Mouse (Mus musculus) MEL (cell line): ENCODE data around the gene H2-Oa. TPM values are rescaled to one million over a fixed set of nuclear protein-coding genes. Genes with fewer than 3 reads are reported as not detected.

Experiments
- DNase-seq: peaks from one replicate; pipeline ENCODE4 v3.0.0; 2011; ENCODE audit warnings: low read depth, low spot score
- H3K27ac ChIP-seq: 2 replicates; pipeline ENCODE4 v1.5.1; 2012; ENCODE audit warnings: low read depth, mild to moderate bottlenecking, control low read depth, low read length, moderate library complexity; ENCODE audit not compliant: control insufficient read depth
- H3K27me3 ChIP-seq, 2 experiments: fragments of 150-350 bp in 1 of 2; sonication (generic) in 1 of 2; 2 replicates each; pipeline ENCODE4 v1.6.1; 2012; ENCODE audit warnings: low read length in 2 of 2, mild to moderate bottlenecking in 2 of 2, improper control_type of control experiment in 1 of 2, moderate library complexity in 1 of 2; ENCODE audit not compliant: insufficient read depth in 2 of 2, control insufficient read depth in 1 of 2
- H3K36me3 ChIP-seq, 2 experiments: 2 replicates each; pipeline ENCODE4 v1.6.1; 2012 to 2014; ENCODE audit warnings: low read length in 2 of 2, improper control_type of control experiment in 1 of 2, inconsistent platforms in 1 of 2, mild to moderate bottlenecking in 1 of 2; ENCODE audit not compliant: insufficient read depth in 2 of 2, control insufficient read depth in 1 of 2
- H3K4me1 ChIP-seq, 2 experiments: fragments of 150-350 bp in 1 of 2; sonication (generic) in 1 of 2; 2 replicates each; pipeline ENCODE4 v1.6.1; 2012; ENCODE audit warnings: low read length in 2 of 2, improper control_type of control experiment in 1 of 2, mild to moderate bottlenecking in 1 of 2; ENCODE audit not compliant: insufficient read depth in 2 of 2, control insufficient read depth in 1 of 2
- H3K4me3 ChIP-seq, 2 experiments: fragments of 150-350 bp in 1 of 2; sonication (generic) in 1 of 2; 2 replicates each; pipeline ENCODE4 v1.5.1; 2012; ENCODE audit warnings: low read depth in 2 of 2, low read length in 2 of 2, mild to moderate bottlenecking in 2 of 2, moderate library complexity in 2 of 2, control low read depth in 1 of 2, improper control_type of control experiment in 1 of 2; ENCODE audit not compliant: control insufficient read depth in 1 of 2, insufficient read depth in 1 of 2
- H3K79me2 ChIP-seq: 2 replicates; pipeline ENCODE4 v1.6.1; 2012; ENCODE audit warnings: mild to moderate bottlenecking, low read length, moderate library complexity; ENCODE audit not compliant: control insufficient read depth, poor library complexity, insufficient read depth
- H3K9ac ChIP-seq: 2 replicates; pipeline ENCODE4 v1.6.1; 2012; ENCODE audit warnings: low read depth, mild to moderate bottlenecking, control low read depth, low read length, moderate library complexity; ENCODE audit not compliant: control insufficient read depth, poor library complexity, severe bottlenecking
- H3K9me3 ChIP-seq: fragments of 150-350 bp; sonication (generic); replicated peaks from 2 replicates; pipeline ENCODE4 v1.6.1; 2012; ENCODE audit warnings: mild to moderate bottlenecking, low read length, improper control_type of control experiment, moderate library complexity; ENCODE audit not compliant: insufficient read depth
- CTCF ChIP-seq, 3 experiments: IDR thresholded peaks in 2 of 3; conservative IDR thresholded peaks in 1 of 3; 2 replicates each; pipeline ENCODE4 v1.5.1; 2011 to 2012; ENCODE audit warnings: low read length in 3 of 3, low read depth in 2 of 3, mild to moderate bottlenecking in 2 of 3, improper control_type of control experiment in 1 of 3, inconsistent platforms in 1 of 3, mixed read lengths in 1 of 3, moderate library complexity in 1 of 3; ENCODE audit not compliant: control insufficient read depth in 1 of 3, insufficient read depth in 1 of 3, poor library complexity in 1 of 3, severe bottlenecking in 1 of 3
- E2F4 ChIP-seq: IDR thresholded peaks from 2 replicates; pipeline ENCODE4 v1.6.1; 2011; ENCODE audit warnings: low read depth, low read length, improper control_type of control experiment, borderline replicate concordance
- ETS1 ChIP-seq: IDR thresholded peaks from 2 replicates; pipeline ENCODE4 v1.6.1; 2012; ENCODE audit warnings: low read depth, mild to moderate bottlenecking, inconsistent platforms, low read length, improper control_type of control experiment, moderate library complexity
- GABPA ChIP-seq: IDR thresholded peaks from 2 replicates; pipeline ENCODE4 v1.6.1; 2012; ENCODE audit warnings: low read depth, mild to moderate bottlenecking, inconsistent platforms, low read length, improper control_type of control experiment, moderate library complexity
- JUND ChIP-seq: IDR thresholded peaks from 2 replicates; pipeline ENCODE4 v1.6.1; 2011; ENCODE audit warnings: low read depth, mild to moderate bottlenecking, improper control_type of control experiment, low read length
- MAX ChIP-seq: IDR thresholded peaks from 2 replicates; pipeline ENCODE4 v1.6.1; 2011; ENCODE audit warnings: low read length, improper control_type of control experiment
- MAZ ChIP-seq: IDR thresholded peaks from 2 replicates; pipeline ENCODE4 v1.6.1; 2012; ENCODE audit warnings: low read depth, mild to moderate bottlenecking, inconsistent platforms, low read length, improper control_type of control experiment
- MEF2A ChIP-seq: IDR thresholded peaks from 2 replicates; pipeline ENCODE4 v1.6.1; 2014; ENCODE audit warnings: low read depth, mild to moderate bottlenecking, inconsistent platforms, low read length, improper control_type of control experiment; ENCODE audit not compliant: poor library complexity, insufficient replicate concordance, severe bottlenecking; ENCODE audit errors: extremely low read depth
- MXI1 ChIP-seq: IDR thresholded peaks from 2 replicates; pipeline ENCODE4 v1.6.1; 2011; ENCODE audit warnings: mild to moderate bottlenecking, low read depth, low read length, improper control_type of control experiment
- MYC ChIP-seq: IDR thresholded peaks from 2 replicates; pipeline ENCODE4 v1.6.1; 2011; ENCODE audit warnings: low read depth, mild to moderate bottlenecking, low read length, improper control_type of control experiment, moderate library complexity
- NELFE ChIP-seq: IDR thresholded peaks from 2 replicates; pipeline ENCODE4 v1.6.1; 2011; ENCODE audit warnings: low read depth, low read length, improper control_type of control experiment
- NRF1 ChIP-seq: IDR thresholded peaks from 2 replicates; pipeline ENCODE4 v1.6.1; 2014; ENCODE audit warnings: low read depth, mild to moderate bottlenecking, inconsistent platforms, low read length, improper control_type of control experiment, moderate library complexity; ENCODE audit not compliant: poor library complexity, insufficient read depth, severe bottlenecking
- RAD21 ChIP-seq: IDR thresholded peaks from 2 replicates; pipeline ENCODE4 v1.6.1; 2011; ENCODE audit warnings: mild to moderate bottlenecking, low read depth, low read length, improper control_type of control experiment
- SIN3A ChIP-seq: IDR thresholded peaks from 2 replicates; pipeline ENCODE4 v1.6.1; 2012; ENCODE audit warnings: low read length, improper control_type of control experiment, inconsistent platforms
- SMC3 ChIP-seq: IDR thresholded peaks from 2 replicates; pipeline ENCODE4 v1.6.1; 2011; ENCODE audit warnings: low read depth, low read length, improper control_type of control experiment
- ZMIZ1 ChIP-seq: IDR thresholded peaks from 2 replicates; pipeline ENCODE4 v1.6.1; 2012; ENCODE audit warnings: low read depth, mild to moderate bottlenecking, inconsistent platforms, low read length, improper control_type of control experiment, moderate library complexity
- ZNF384 ChIP-seq: IDR thresholded peaks from 2 replicates; pipeline ENCODE4 v1.6.1; 2012; ENCODE audit warnings: low read depth, mild to moderate bottlenecking, inconsistent platforms, low read length, improper control_type of control experiment
- polyA plus RNA-seq, 2 experiments: library from polyadenylated mRNA; stranded (reverse) in 1 of 2; unstranded in 1 of 2; fragments of >175 nt in 1 of 2; fragments of >200 nt in 1 of 2; gene quantifications; 2 replicates each; pipeline versions ENCODE4 v1.2.1 to v1.2.4; 2012; ENCODE audit warnings: low replicate concordance in 2 of 2, low read depth in 1 of 2; ENCODE audit not compliant: insufficient read length in 2 of 2, insufficient read depth in 1 of 2, missing spikeins in 1 of 2
- total RNA-seq: library from RNA; depleted of rRNA; stranded (reverse); fragments of 300-350 nt; gene quantifications from 2 replicates; pipeline ENCODE4 v1.2.3, GENCODE M21; 2012

H2-Oa gene
- total and polyA plus RNA-seq, 3 experiments: 2.2 to 3.9 TPM; not detected in 1

- H3K36me3 ChIP-seq: peaks cover under 1 to 11% of the 10 kb centered on the region in 2 experiments
Observed at GRCm38 (mm10) chr17:34108460-34108859, 16.3 kb downstream of the H2-Oa start.

GRCm38 (mm10) chr17:34109038-34109805 lies 17.1 kb downstream of the H2-Oa start:
- no peak overlapping the region for H3K27ac ChIP-seq
- H3K9ac ChIP-seq: no peak overlapping the region
- no peaks in the 10 kb centered on the region for H3K4me1 ChIP-seq
- H3K79me2 ChIP-seq: peaks cover 1% of the 10 kb centered on the region; the same call in 1 of the 2 replicates
- DNase-seq: peak; percentile 56
- no peaks in the 10 kb centered on the region for H3K27me3 ChIP-seq
- H3K9me3 ChIP-seq: no peaks in the 10 kb centered on the region
- no peak overlapping the region for H3K4me3 ChIP-seq
- peaks cover 3 to 19% of the 10 kb centered on the region in 2 experiments for H3K36me3 ChIP-seq
- TF ChIP-seq MAZ: no peak
- TF ChIP-seq SMC3: peak; percentile 21; the same call in 1 of the 2 replicates
- TF ChIP-seq CTCF (IDR thresholded peaks at IDR 0.05 in 2 of 3, conservative IDR thresholded peaks at IDR 0.05 in 1 of 3; ENCODE audit: control insufficient read depth in 1 of 3, insufficient read depth in 1 of 3, low read depth in 2 of 3, low read length in 3 of 3, poor library complexity in 1 of 3, severe bottlenecking in 1 of 3): peak in 2 of 3 experiments; percentile 31 to 42; a peak in 4 of 6 replicates

More at GRCm38 (mm10) chr17:34108460-34108859, 16.3 kb downstream of the H2-Oa start:
- Histone ChIP-seq H3K27me3 (no peaks in the 10 kb centered on the region), H3K9me3 (no peaks in the 10 kb centered on the region), H3K9ac (no peak overlapping the region), H3K4me3 (no peak overlapping the region), H3K79me2 (no peaks in the 10 kb centered on the region; the same call in 1 of the 2 replicates), H3K27ac (no peak overlapping the region), H3K4me1 (no peaks in the 10 kb centered on the region)
- TF ChIP-seq E2F4 (no peak), ZNF384 (no peak), MEF2A (no peak), MAX (no peak), NELFE (no peak), JUND (no peak), CTCF (IDR thresholded peaks at IDR 0.05 in 2 of 3, conservative IDR thresholded peaks at IDR 0.05 in 1 of 3; ENCODE audit: control insufficient read depth in 1 of 3, insufficient read depth in 1 of 3, low read depth in 2 of 3, low read length in 3 of 3, poor library complexity in 1 of 3, severe bottlenecking in 1 of 3) (no peak), GABPA (no peak), MXI1 (no peak), ETS1 (no peak)
- no peak for DNase-seq

- Histone ChIP-seq H3K36me3 (peaks cover 3 to 23% of the 10 kb centered on the region in 2 experiments), H3K27ac (no peak overlapping the region), H3K4me1 (no peaks in the 10 kb centered on the region), H3K4me3 (no peak overlapping the region), H3K9ac (no peak overlapping the region), H3K79me2 (peaks cover 3% of the 10 kb centered on the region), H3K27me3 (no peaks in the 10 kb centered on the region), H3K9me3 (no peaks in the 10 kb centered on the region)
- TF ChIP-seq NRF1 (no peak), RAD21 (no peak), MYC (no peak), ZMIZ1 (0 out of 2 replicates have a peak, but pooled peaks have one; percentile 14), SIN3A (0 out of 2 replicates have a peak, but pooled peaks have one; percentile 26)
- DNase-seq: peak; percentile 48
Observed at GRCm38 (mm10) chr17:34109806-34110195, 17.7 kb downstream of the H2-Oa start.
